Mouse (Mus musculus) CD8-positive naive resting alpha-beta T cell, adult 2 months (primary cell): ENCODE measurements around the gene Vmn2r35.
"Not testable (repeated sequence)": the region's sequence is repeated elsewhere in the genome, so short reads cannot be mapped to it uniquely, and the experiment has no call there.

ENCODE experiments used
- DNase-seq, 2 experiments: peaks; one replicate each; pipeline ENCODE4 v3.0.0; 2022; ENCODE audit warnings: low read depth in 2 of 2, low spot score in 2 of 2

The Vmn2r35 gene

DNA sequence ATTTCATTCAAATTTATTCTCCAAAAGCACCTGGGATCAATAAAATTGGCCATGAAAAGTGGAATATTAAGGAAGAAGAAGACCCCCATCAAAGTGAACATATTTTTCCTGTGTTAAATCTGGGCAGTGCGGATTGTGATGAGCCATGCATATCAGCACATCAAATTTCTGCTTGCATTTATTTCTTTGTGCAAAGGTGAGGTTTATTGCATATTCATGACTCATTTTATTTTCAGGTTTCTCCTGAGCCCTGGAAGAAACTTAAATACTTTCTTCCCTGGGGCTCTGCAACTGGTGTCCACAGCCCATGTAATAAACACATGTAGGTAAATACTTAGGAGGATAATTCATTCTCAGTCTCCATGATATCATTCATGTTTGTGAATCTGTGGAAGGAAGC, at the start of gene Vmn2r35:
TSS of gene Vmn2r35 (minus strand) at position 101 of the 400 bp plus-strand sequence.
- not testable (repeated sequence) for DNase-seq

DNA sequence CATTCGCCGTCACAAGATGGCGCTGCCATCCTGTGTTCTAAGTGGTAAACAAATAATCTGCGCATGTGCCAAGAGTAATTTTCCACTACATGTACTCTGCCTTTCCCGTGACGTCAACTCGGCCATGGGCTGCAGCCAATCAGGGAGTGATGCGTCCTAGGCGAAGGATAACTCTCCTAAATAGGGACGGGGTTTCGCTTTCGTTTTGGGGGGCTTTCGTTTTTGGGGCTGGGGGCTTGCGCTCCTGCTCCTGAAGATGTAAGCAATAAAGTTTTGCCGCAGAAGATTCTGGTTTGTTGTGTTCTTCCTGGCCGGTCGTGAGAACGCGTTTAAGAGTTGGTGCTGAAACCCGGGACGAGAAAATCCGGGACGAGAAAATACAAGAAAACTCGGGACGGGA, 25.5 kb downstream of the Vmn2r35 start:
- not testable (repeated sequence) for DNase-seq
